Mouse (Mus musculus): ENCODE measurements around the gene Ndufa12.

The Ndufa12 gene

GRCm38 (mm10) chr10:94230172-94230981 is 31.9 kb downstream of the Ndufa12 start:
- peak in 1 of 2 experiments; percentile 30 for DNase-seq (ENCODE audit: low spot score in 2 of 2)

- DNase-seq (ENCODE audit: low spot score in 2 of 2) = no peak
These were observed 32.5 kb downstream of the Ndufa12 start for GRCm38 (mm10) chr10:94231025-94231424.

- no peak for DNase-seq (ENCODE audit: low spot score in 2 of 2)
These were observed 36.7 kb downstream of the Ndufa12 start for GRCm38 (mm10) chr10:94235200-94235599.

- no peak for DNase-seq (ENCODE audit: low spot score in 2 of 2)
These were observed 42.8 kb downstream of the Ndufa12 start for GRCm38 (mm10) chr10:94241346-94241745.

GRCm38 (mm10) chr10:94247748-94248349 is 49.3 kb downstream of the Ndufa12 start:
- DNase-seq (ENCODE audit: low spot score in 2 of 2) = no peak

- DNase-seq (ENCODE audit: low spot score in 2 of 2) = no peak
These were observed 51.3 kb downstream of the Ndufa12 start for GRCm38 (mm10) chr10:94249575-94250456.

DNA sequence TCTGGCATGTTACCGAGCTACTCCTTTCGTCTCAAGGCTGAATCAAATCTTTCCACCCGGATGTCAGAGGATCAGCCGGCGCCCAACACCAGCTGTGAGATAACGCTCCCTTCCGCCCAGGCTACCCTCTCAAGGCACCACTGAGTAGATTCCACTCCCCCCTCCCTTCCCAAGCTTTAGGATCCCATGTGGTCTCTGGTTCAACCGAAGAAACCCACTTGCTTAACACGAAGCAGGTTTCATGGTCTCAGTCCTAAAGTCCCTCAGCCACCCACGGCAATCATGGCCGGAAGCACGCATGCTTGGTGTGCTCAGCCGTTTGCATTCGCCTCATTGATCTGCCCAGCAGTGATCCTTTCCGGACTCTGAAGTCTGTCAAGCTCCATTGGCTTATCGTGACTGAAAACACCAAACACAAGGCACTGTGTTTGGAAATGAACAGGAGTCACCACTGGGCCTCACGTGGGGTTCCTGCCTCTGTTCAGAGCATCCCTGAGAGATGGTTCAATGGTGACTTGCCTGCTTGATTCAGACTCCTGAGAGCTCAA is 54.8 kb downstream of the Ndufa12 start:
- no peak for DNase-seq (ENCODE audit: low spot score in 2 of 2)

GRCm38 (mm10) chr10:94254766-94255165 is 56.2 kb downstream of the Ndufa12 start:
- DNase-seq (ENCODE audit: low spot score in 2 of 2) = no peak

DNA sequence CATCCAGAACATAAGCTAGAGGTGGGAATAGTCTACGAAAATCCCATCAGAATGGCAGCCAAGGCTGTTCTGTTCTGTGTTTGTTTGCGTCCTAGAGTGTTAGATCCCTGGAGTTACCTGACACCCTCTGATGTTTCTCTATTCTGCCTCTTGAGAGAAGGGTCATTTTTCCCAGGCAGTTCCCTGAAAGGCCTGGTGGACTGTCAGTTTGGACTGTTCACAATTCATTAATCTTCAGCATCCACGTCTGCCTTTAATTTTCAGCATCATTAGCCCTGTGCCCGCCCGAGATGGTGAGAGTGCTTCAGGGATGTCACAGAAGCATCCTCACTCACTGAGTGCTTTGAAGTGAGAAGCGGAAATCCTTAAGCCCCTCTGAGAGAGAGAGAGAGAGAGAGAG is 57.2 kb downstream of the Ndufa12 start:
- DNase-seq (ENCODE audit: low spot score in 2 of 2) = no peak

DNA sequence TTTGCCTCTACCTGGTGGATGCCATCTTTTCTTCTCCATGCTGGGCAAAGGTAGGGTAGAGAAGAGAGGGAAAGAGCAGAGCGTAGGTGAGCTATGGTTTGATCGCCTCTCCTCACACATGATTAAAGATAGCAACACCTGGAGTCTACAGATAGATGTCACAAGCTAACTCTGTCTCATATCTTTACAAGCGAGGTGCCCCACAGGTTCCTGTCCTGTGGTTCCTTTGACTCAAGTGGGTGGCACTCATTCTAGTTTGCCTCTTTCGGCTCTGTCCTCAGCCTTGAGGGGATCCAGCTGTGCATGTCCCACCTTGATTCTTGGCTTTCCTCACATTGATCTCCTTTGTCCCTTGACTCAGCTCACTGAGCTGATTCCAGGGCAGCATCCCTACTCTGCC is 58.0 kb downstream of the Ndufa12 start:
- no peak for DNase-seq (ENCODE audit: low spot score in 2 of 2)

- no peak for DNase-seq (ENCODE audit: low spot score in 2 of 2)
These were observed 62.0 kb downstream of the Ndufa12 start for GRCm38 (mm10) chr10:94260544-94260943.

GRCm38 (mm10) chr10:94262646-94263045 is 64.1 kb downstream of the Ndufa12 start:
- no peak for DNase-seq (ENCODE audit: low spot score in 2 of 2)

DNA sequence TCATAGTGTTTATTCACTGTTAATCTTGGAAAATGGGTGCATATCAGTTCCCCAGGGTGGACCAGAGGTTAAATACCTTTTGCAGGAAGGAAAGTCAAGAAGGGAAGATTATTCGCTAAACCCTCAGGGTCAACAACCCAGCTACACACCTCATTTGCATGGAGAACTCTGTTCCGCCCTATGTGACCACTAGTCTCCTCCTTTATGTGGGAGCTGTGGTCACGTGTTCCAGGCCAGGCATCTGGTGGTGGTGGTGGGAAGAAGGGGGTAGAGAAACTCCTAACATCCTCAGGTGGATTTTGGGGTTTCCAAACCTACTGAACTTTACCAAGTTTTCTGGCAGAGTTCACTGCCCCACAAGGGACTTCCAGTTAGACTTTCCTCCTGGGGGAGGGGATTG is 64.7 kb downstream of the Ndufa12 start:
- no peak for DNase-seq (ENCODE audit: low spot score in 2 of 2)

- no peak for DNase-seq (ENCODE audit: low spot score in 2 of 2)
These were observed 67.4 kb downstream of the Ndufa12 start for GRCm38 (mm10) chr10:94265656-94266542.

Data from frontal cortex, postnatal 25 days (tissue).